Mouse (Mus musculus) neutrophil, adult 5-6 weeks (primary cell): ENCODE results near the gene Ftl1. TPM values are rescaled to one million over a fixed set of nuclear protein-coding genes. Genes with fewer than 3 reads are reported as not detected.
"Not testable (repeated sequence)": the region's sequence is repeated elsewhere in the genome, so short reads cannot be mapped to it uniquely, and the experiment has no call there.

Experiments
- ATAC-seq: fragments of 151-379, 151-347 bp; 2 replicates; pipeline ENCODE4 v1.8.0; 2017; ENCODE audit warnings: mild to moderate bottlenecking, moderate TSS enrichment; ENCODE audit not compliant: insufficient number of reproducible peaks, poor library complexity, low FRiP score, severe bottlenecking; ENCODE audit errors: extremely low read depth
- total RNA-seq: library from RNA; stranded (forward); fragments of 200-1000 nt; gene quantifications from 2 replicates; pipeline ENCODE4 v1.2.3, GENCODE M21; 2017

The Ftl1 gene
- 1,339 and 1,541 TPM in 2 replicates for total RNA-seq

- ATAC-seq, result peak; percentile 92
Measured at GRCm38 (mm10) chr7:45459564-45460140, at the start of gene Ftl1. Ftl1 (minus strand) TSS chr7:45459884.

GRCm38 (mm10) chr7:45509181-45509882 is 49.6 kb upstream of the Ftl1 start:
- no peak for ATAC-seq

DNA sequence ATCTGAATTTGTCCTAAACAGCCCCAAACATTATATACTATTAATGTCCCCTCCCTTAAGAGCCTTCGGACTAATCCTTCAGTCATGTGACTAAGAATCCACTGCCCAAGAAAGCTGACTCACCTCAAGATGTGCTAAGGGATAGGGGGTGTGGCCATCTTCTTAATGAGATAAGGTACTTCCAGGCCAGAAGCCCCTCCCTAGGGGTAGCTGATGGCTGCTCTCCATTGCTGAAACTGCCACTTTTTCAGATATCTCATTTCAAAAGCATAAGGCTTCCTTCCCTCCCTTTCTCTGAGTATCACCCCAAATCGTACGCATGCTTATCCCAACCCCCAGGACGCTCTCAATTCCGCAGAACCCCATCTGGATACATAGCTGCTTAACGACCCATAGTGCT is 48.9 kb upstream of the Ftl1 start:
- no peak for ATAC-seq

DNA sequence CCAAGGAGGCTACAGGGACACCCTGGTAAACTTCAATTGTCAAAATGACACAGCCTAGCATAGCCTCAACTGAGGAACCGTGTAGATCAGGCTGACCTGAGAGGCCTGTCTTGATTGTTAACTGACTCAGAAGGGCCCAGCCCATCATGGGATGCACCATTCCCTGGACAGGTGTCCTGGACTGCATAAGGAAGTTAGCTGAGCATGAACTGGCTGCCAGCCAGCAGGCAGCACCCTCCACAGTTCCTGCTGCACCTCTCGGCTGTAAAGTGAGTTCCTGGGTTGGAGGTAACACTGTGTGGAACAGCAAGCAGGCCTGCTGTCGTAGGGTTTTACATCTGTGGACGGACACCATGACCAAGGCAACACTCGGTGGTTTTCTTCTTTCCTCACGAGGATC is 47.9 kb upstream of the Ftl1 start:
- no peak for ATAC-seq

- no peak for ATAC-seq
Measured at GRCm38 (mm10) chr7:45498427-45498826, 38.7 kb upstream of the Ftl1 start.

DNA sequence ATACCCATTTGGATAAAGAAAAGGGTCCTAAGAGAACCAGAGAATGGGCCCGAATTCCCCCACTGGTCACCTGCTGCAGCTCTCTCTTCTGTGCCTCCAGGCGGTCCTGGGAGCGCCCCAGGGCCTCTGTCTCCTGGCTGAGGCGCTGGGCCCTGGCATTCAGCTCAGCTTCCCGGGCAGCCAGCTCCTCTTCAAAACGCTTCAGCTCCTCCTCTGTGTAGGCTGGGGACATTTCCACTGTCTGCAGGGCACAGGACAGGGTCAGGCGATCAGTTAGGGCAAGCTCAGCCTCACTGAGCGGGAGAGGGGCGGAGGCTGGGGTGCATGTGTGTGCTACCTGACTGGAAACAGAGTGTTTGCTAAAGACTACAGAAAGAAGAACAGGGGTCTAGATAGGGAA is 34.9 kb upstream of the Ftl1 start:
- ATAC-seq, result no peak

DNA sequence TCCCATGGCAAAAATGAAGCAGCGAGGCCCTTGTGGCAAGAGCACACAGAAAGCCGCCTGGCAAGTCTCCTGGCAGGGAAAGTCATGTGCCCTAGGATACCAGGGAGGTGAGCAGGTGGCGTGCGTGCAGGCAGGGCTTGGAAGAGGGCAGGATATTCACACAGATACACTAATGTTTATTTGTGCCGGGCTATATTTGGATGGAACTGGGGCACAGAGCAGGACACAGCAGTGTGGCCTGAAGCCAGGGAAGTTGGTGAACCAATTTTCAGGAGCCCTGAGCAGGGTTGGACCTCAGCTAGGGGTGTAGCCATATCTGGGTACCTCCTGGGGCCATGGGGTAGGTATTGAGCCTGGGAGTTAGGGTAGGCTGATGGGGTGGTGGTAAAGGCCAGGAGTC is 33.3 kb upstream of the Ftl1 start:
- ATAC-seq, result no peak

- no peak for ATAC-seq
Measured at GRCm38 (mm10) chr7:45492225-45492844, 32.7 kb upstream of the Ftl1 start.

GRCm38 (mm10) chr7:45491264-45491663 is 31.6 kb upstream of the Ftl1 start:
- ATAC-seq, result no peak

DNA sequence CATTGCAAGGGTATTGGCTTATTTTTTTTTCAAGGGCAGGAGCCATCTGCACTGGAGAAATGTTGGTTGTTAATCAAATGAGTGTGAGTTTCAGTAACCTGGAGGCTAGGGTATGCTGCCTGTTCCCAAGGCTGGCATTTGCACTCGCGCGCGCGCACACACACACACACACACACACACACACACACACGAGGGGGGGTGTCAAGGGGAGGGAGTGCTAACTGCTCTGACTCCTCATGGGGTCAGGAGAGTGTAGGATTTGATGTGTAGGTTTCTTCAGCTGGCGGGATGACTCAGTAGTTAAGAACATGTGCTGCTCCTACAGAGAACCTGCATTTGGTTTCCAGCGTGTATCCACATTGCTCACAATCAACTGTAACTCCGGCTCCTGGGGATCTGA is 31.1 kb upstream of the Ftl1 start:
- ATAC-seq, result no peak

DNA sequence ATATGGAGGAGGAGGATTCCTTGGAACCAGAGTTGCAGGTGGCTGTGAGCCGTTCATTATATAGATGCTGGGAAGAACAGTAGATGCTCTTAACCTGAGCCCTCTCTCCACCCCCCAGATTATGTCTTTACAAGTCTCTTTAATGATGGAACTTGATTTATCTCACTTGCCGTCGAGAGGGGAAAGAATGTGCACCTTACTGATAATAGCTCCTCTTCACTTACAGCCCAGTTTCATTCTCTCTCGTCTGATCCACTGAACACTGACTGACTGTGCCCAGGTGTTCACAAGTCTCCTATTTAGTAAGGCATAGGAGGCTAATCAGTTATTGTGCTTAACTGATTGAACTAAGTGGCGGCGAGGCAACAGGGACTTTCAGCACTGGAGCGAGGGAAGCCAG is 29.9 kb upstream of the Ftl1 start:
- no peak for ATAC-seq

- ATAC-seq, result peak; percentile 60
Measured at GRCm38 (mm10) chr7:45488293-45489204, 28.9 kb upstream of the Ftl1 start, which contains the start of gene Dhdh. Dhdh (minus strand) TSS chr7:45488805.

GRCm38 (mm10) chr7:45487861-45488292 is 28.2 kb upstream of the Ftl1 start:
- no peak for ATAC-seq

GRCm38 (mm10) chr7:45486761-45487415 is 27.2 kb upstream of the Ftl1 start, which contains the start of gene Gm45808:
Gm45808 (minus strand) TSS chr7:45486811.
- ATAC-seq, result no peak

DNA sequence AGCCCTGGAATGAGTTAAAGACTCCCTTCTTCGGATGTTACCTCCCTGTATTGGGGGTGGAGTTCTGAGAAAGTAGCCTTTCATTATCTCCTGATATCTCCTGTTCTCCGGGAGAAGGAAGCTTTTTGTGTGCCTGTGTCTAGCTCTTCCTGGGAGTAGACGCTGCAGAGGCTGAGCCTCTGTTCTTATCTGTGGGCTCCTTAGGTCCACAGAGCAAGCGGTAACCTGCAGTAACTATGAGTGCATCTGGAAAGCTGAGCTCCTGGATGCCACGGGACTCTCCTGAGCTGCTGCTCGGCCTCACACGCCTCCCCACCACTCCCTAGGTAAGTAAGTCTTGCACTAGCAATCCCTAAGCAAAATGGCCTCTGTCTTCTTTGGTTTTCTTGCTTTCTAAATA is 26.5 kb upstream of the Ftl1 start:
- no peak for ATAC-seq

- ATAC-seq, result not testable (repeated sequence)
Measured at GRCm38 (mm10) chr7:45484985-45485384, 25.3 kb upstream of the Ftl1 start.

- no peak for ATAC-seq
Measured at GRCm38 (mm10) chr7:45482166-45482565, 22.5 kb upstream of the Ftl1 start.

- peak; percentile 61; the same call in 1 of the 2 replicates for ATAC-seq
Measured at GRCm38 (mm10) chr7:45481374-45481927, 21.8 kb upstream of the Ftl1 start, which contains the start of gene Tulp2. Tulp2 (plus strand) TSS chr7:45481877.
